Mouse (Mus musculus): ENCODE data around the gene Exoc3l4. TPM values are rescaled to one million over a fixed set of nuclear protein-coding genes. Genes with fewer than 3 reads are reported as not detected.
A peak's percentile ranks its signal among the peaks of the same experiment; 100 is the strongest.

Exoc3l4 gene
- polyA plus RNA-seq, 1 experiment: 23.2 TPM

DNA sequence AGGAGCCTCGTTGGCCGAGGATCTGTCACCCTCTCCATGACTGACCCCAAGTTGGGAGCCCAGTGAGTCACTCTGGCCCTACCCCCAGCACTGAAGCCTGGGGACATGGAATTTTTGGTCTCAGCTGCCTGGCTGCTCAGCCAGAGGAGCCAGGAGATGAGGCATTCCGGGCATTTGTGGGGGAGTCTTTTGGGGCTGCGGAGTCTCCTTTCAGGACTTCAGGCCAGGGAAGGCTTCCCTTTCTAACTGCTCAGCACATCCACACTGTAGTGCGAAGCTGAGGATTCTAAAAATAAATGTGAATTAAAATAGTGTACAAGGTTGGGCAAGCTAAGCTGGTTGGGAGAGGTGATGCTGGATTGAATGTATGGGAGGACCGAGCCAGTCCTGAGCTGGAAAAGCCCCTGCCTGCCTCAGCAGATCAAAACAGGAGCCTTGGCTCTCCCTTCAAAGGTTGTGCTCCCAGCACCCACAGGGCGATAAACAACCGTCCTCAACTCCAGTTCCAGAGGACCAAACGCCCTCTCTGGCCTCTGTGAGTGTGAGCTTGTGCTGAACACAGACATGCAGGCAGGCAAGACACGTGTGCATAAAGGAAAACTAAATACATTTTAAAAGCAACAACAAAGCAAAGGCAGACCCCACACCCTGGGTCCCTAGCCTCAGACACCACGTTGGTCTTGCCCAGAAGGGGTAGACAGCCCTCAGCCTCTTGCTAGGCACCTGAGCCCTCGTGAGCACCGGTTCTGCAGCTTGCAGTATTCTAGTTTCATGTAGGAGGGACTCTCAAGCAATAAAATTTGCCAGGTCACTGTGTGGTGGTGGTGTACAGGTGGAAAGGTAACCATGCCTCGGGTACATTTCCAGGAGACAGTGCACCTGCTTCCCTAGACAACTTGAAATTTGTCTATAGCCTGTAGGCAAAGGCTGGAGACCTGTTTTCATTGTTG, 14.3 kb downstream of the Exoc3l4 start:
- Histone ChIP-seq H3K4me3 (peak overlapping the region; percentile 39), H3K4me2 (ENCODE audit: low read depth) (peak overlapping the region; percentile 98), H3K36me3 (ENCODE audit: control insufficient read depth, insufficient read depth) (no peaks in the 10 kb centered on the region), H3K27me3 (ENCODE audit: control insufficient read depth, insufficient read depth, insufficient read length) (no peaks in the 10 kb centered on the region), H3ac (ENCODE audit: control insufficient read depth, insufficient read length) (peak overlapping the region; percentile 5), H3K79me2 (ENCODE audit: control insufficient read depth, insufficient read depth) (no peaks in the 10 kb centered on the region)
- no peak for TF ChIP-seq REST (IDR thresholded peaks at IDR 0.05; ENCODE audit: insufficient read depth, insufficient read length)
- no peak for TF ChIP-seq MAX (IDR thresholded peaks at IDR 0.05; ENCODE audit: low read depth)
- no peak for TF ChIP-seq E2F4 (IDR thresholded peaks at IDR 0.05; ENCODE audit: insufficient read depth)
- TF ChIP-seq POLR2A (IDR thresholded peaks at IDR 0.05; ENCODE audit: insufficient read length, low read depth): peak; percentile 49
- no peak for TF ChIP-seq TCF12 (IDR thresholded peaks at IDR 0.05; ENCODE audit: insufficient read depth, poor library complexity, severe bottlenecking)
- TF ChIP-seq TCF3 (IDR thresholded peaks at IDR 0.05; ENCODE audit: insufficient read length, low read depth): no peak
- no peak for TF ChIP-seq CEBPB (IDR thresholded peaks at IDR 0.05; ENCODE audit: insufficient read depth, poor library complexity, severe bottlenecking)
- TF ChIP-seq SRF (IDR thresholded peaks at IDR 0.05; ENCODE audit: control insufficient read depth, insufficient read length, low read depth): no peak
- TF ChIP-seq USF1 (IDR thresholded peaks at IDR 0.05; ENCODE audit: low read depth): no peak
- TF ChIP-seq MYOD1 (IDR thresholded peaks at IDR 0.05; ENCODE audit: control insufficient read depth in 1 of 3, insufficient read length in 2 of 3, low read depth in 2 of 3): peak in 1 of 3 experiments; percentile 45
- no peak for TF ChIP-seq POLR2AphosphoS2 (IDR thresholded peaks at IDR 0.05; ENCODE audit: insufficient read length, low read depth)
- TF ChIP-seq MYOG (IDR thresholded peaks at IDR 0.05; ENCODE audit: control insufficient read depth in 1 of 3, insufficient read depth in 1 of 3, insufficient read length in 2 of 3, low read depth in 2 of 3): peak in 1 of 3 experiments; percentile 58

DNA sequence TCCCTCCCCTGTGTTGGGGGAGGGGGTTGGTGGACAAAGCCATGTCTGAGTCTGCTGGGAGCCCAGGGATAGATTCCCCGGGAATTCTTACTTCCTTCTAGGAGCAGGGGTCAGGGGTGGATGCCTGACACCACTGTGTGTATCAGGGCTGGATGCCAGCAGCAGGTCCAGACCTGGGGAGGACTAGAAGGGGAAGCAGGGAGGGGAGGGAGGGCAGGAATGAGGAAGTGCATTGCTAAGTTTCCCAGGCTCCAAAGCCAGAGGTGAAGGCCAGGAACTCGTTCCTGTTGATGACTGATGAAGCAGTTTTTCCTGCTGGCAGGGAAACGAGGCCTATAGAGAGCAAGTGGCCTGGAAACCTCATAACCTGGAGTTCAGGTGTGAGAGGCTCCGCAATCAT, 15.3 kb downstream of the Exoc3l4 start:
- no peak for TF ChIP-seq E2F4 (IDR thresholded peaks at IDR 0.05; ENCODE audit: insufficient read depth)
- TF ChIP-seq USF1 (IDR thresholded peaks at IDR 0.05; ENCODE audit: low read depth): no peak
- TF ChIP-seq MYOG (IDR thresholded peaks at IDR 0.05; ENCODE audit: control insufficient read depth in 1 of 3, insufficient read depth in 1 of 3, insufficient read length in 2 of 3, low read depth in 2 of 3): no peak
- TF ChIP-seq MAX (IDR thresholded peaks at IDR 0.05; ENCODE audit: low read depth): no peak
- no peak for TF ChIP-seq POLR2AphosphoS2 (IDR thresholded peaks at IDR 0.05; ENCODE audit: insufficient read length, low read depth)
- no peak for TF ChIP-seq CEBPB (IDR thresholded peaks at IDR 0.05; ENCODE audit: insufficient read depth, poor library complexity, severe bottlenecking)
- TF ChIP-seq MYOD1 (IDR thresholded peaks at IDR 0.05; ENCODE audit: control insufficient read depth in 1 of 3, insufficient read length in 2 of 3, low read depth in 2 of 3): no peak
- no peak for TF ChIP-seq SRF (IDR thresholded peaks at IDR 0.05; ENCODE audit: control insufficient read depth, insufficient read length, low read depth)
- no peak for TF ChIP-seq TCF3 (IDR thresholded peaks at IDR 0.05; ENCODE audit: insufficient read length, low read depth)
- no peak for TF ChIP-seq POLR2A (IDR thresholded peaks at IDR 0.05; ENCODE audit: insufficient read length, low read depth)
- no peak for TF ChIP-seq TCF12 (IDR thresholded peaks at IDR 0.05; ENCODE audit: insufficient read depth, poor library complexity, severe bottlenecking)
- TF ChIP-seq REST (IDR thresholded peaks at IDR 0.05; ENCODE audit: insufficient read depth, insufficient read length): no peak
- H3K36me3 ChIP-seq (ENCODE audit: control insufficient read depth, insufficient read depth): no peaks in the 10 kb centered on the region
- no peak overlapping the region for H3ac ChIP-seq (ENCODE audit: control insufficient read depth, insufficient read length)
- H3K4me3 ChIP-seq: no peak overlapping the region
- H3K4me2 ChIP-seq (ENCODE audit: low read depth): no peak overlapping the region
- no peaks in the 10 kb centered on the region for H3K79me2 ChIP-seq (ENCODE audit: control insufficient read depth, insufficient read depth)
- no peaks in the 10 kb centered on the region for H3K27me3 ChIP-seq (ENCODE audit: control insufficient read depth, insufficient read depth, insufficient read length)

DNA sequence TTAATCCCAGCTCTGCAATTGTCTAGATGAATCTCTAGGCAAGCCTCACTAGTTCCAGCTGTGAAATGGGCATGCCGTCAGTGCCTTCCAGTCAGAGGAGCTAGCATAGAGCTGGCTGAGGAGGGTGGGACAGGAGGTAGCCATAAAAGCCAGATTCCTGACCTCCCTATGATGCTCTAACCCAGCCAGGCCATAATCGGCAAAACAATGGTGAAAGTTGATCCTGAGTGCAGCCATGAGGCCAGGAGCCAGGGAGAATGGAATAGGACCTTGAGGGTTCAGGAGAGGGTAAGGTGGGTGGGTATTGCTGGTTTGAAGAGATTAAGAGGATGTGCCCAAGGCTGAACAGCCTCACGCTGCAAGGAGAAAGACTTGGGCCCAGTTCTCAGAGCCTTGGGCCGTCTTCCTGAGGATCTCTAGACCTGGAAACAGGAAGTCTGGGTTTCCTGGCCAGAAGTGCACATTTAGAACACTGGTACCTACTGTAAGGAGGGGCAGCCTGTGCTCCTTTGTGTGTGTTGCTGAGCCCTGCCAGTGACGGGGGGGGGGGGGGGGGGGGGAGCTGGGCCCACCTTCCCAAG, 16.0 kb downstream of the Exoc3l4 start:
- H3K4me3 ChIP-seq: no peak overlapping the region
- no peaks in the 10 kb centered on the region for H3K79me2 ChIP-seq (ENCODE audit: control insufficient read depth, insufficient read depth)
- no peaks in the 10 kb centered on the region for H3K27me3 ChIP-seq (ENCODE audit: control insufficient read depth, insufficient read depth, insufficient read length)
- TF ChIP-seq MAX (IDR thresholded peaks at IDR 0.05; ENCODE audit: low read depth) (no peak), POLR2AphosphoS2 (IDR thresholded peaks at IDR 0.05; ENCODE audit: insufficient read length, low read depth) (no peak), REST (IDR thresholded peaks at IDR 0.05; ENCODE audit: insufficient read depth, insufficient read length) (no peak), CEBPB (IDR thresholded peaks at IDR 0.05; ENCODE audit: insufficient read depth, poor library complexity, severe bottlenecking) (no peak), USF1 (IDR thresholded peaks at IDR 0.05; ENCODE audit: low read depth) (no peak), MYOG (IDR thresholded peaks at IDR 0.05; ENCODE audit: control insufficient read depth in 1 of 3, insufficient read depth in 1 of 3, insufficient read length in 2 of 3, low read depth in 2 of 3) (no peak), MYOD1 (IDR thresholded peaks at IDR 0.05; ENCODE audit: control insufficient read depth in 1 of 3, insufficient read length in 2 of 3, low read depth in 2 of 3) (no peak), SRF (IDR thresholded peaks at IDR 0.05; ENCODE audit: control insufficient read depth, insufficient read length, low read depth) (no peak), TCF12 (IDR thresholded peaks at IDR 0.05; ENCODE audit: insufficient read depth, poor library complexity, severe bottlenecking) (no peak), E2F4 (IDR thresholded peaks at IDR 0.05; ENCODE audit: insufficient read depth) (no peak), TCF3 (IDR thresholded peaks at IDR 0.05; ENCODE audit: insufficient read length, low read depth) (no peak), POLR2A (IDR thresholded peaks at IDR 0.05; ENCODE audit: insufficient read length, low read depth) (no peak)
- no peak overlapping the region for H3K4me2 ChIP-seq (ENCODE audit: low read depth)
- no peaks in the 10 kb centered on the region for H3K36me3 ChIP-seq (ENCODE audit: control insufficient read depth, insufficient read depth)
- H3ac ChIP-seq (ENCODE audit: control insufficient read depth, insufficient read length): no peak overlapping the region

DNA sequence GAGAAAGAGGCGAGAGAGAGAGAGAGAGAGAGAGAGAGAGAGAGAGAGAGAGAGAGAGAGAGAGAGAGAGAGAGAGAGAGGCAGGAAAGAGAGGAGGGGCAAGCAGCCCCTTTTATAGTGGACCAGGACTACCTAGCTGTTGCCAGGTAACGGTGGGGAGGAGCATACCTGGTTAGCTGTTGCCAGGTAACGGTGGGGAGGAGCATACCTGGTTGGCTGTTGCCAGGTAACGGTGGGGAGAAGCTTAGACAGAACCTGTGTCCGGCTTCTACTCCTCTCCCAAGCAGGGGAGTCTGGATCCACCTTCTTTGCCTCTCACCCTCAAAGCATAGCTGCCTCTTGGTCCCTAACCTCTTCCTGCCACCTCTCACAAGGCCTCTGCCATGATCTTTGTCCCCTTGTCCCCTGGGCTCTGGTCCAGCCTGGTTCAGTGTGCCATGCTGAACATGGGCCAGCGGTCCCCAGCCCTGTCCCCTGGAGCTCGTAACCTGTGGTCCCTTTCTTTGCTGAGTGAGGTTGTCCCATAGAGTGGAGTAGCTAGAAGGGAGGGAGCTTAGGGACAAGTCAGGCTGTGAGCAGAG, 17.4 kb downstream of the Exoc3l4 start:
- H3K4me3 ChIP-seq: no peak overlapping the region
- no peaks in the 10 kb centered on the region for H3K36me3 ChIP-seq (ENCODE audit: control insufficient read depth, insufficient read depth)
- no peak overlapping the region for H3ac ChIP-seq (ENCODE audit: control insufficient read depth, insufficient read length)
- no peaks in the 10 kb centered on the region for H3K79me2 ChIP-seq (ENCODE audit: control insufficient read depth, insufficient read depth)
- H3K27me3 ChIP-seq (ENCODE audit: control insufficient read depth, insufficient read depth, insufficient read length): no peaks in the 10 kb centered on the region
- H3K4me2 ChIP-seq (ENCODE audit: low read depth): no peak overlapping the region
- TF ChIP-seq REST (IDR thresholded peaks at IDR 0.05; ENCODE audit: insufficient read depth, insufficient read length): no peak
- TF ChIP-seq SRF (IDR thresholded peaks at IDR 0.05; ENCODE audit: control insufficient read depth, insufficient read length, low read depth): no peak
- TF ChIP-seq TCF3 (IDR thresholded peaks at IDR 0.05; ENCODE audit: insufficient read length, low read depth): no peak
- TF ChIP-seq MAX (IDR thresholded peaks at IDR 0.05; ENCODE audit: low read depth): no peak
- no peak for TF ChIP-seq TCF12 (IDR thresholded peaks at IDR 0.05; ENCODE audit: insufficient read depth, poor library complexity, severe bottlenecking)
- no peak for TF ChIP-seq MYOD1 (IDR thresholded peaks at IDR 0.05; ENCODE audit: control insufficient read depth in 1 of 3, insufficient read length in 2 of 3, low read depth in 2 of 3)
- TF ChIP-seq E2F4 (IDR thresholded peaks at IDR 0.05; ENCODE audit: insufficient read depth): no peak
